Mouse (Mus musculus): ENCODE measurements around the gene Kif7.

The Kif7 gene

DNA sequence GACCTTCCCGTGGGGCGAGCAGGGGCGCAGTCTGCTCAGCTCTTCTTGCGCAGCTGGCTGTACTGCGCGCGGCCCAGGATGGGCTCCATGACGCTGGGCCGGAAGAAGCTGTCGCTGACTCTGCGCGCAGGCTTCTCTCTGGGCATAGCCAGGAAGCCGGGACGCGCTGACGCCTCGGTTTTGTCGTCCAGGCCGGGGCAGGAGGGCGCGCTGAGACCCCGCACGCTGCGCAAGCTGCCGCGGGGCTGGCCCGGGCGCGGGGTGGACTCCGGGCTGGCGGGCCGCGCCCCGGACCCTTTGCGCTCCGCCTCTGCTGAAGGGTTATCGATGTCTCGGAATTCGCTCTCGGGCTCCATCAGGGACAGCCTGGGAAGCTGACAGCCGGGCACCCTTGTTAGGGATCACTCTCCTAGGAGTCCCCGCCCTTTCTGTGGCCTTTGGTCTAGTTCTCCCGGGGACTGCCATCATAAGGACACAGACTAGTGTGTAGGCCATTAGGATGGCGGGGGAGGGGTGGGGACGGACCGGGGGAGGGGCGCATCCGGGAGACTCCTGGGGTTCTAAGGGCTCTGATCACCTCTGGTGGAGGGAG is 6.0 kb upstream of the Kif7 start:
- DNase-seq: peak; percentile 65

GRCm38 (mm10) chr7:79710831-79711230 is 4.7 kb downstream of the Kif7 start:
- DNase-seq: no peak

DNA sequence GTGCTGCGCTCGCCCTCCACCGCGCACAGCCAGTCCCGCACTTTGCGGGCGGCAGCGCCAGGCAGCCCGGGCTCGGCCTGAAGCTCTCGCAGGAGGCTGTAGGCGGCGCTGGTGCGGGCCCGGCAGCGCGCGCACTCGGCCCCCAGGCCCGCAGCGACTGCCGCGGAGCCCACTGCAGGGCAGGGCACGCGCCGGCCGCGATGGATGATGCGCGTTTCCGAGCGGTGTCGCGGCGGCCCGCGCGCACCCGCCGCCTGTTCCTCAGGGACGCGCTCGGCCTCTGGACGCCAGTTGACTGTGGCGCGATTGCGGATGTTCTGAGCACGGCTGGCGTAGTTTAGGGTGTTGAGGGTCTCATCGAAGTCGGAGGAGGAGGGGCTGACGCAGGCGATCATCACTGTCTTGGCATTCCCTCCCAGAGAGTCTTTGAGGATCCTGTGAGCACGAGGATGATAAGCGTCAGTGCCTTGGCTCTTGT is 5.4 kb downstream of the Kif7 start:
- peak; percentile 70 for DNase-seq

- DNase-seq: no peak
Observed at GRCm38 (mm10) chr7:79705210-79705609, 10.3 kb downstream of the Kif7 start.

GRCm38 (mm10) chr7:79702755-79703154 is 12.8 kb downstream of the Kif7 start:
- no peak for DNase-seq

- no peak for DNase-seq
Observed at GRCm38 (mm10) chr7:79696495-79696894, 19.0 kb downstream of the Kif7 start.

- no peak for DNase-seq
Observed at GRCm38 (mm10) chr7:79680231-79680630, 35.3 kb downstream of the Kif7 start.

GRCm38 (mm10) chr7:79679186-79679585 is 36.3 kb downstream of the Kif7 start:
- DNase-seq: no peak

DNA sequence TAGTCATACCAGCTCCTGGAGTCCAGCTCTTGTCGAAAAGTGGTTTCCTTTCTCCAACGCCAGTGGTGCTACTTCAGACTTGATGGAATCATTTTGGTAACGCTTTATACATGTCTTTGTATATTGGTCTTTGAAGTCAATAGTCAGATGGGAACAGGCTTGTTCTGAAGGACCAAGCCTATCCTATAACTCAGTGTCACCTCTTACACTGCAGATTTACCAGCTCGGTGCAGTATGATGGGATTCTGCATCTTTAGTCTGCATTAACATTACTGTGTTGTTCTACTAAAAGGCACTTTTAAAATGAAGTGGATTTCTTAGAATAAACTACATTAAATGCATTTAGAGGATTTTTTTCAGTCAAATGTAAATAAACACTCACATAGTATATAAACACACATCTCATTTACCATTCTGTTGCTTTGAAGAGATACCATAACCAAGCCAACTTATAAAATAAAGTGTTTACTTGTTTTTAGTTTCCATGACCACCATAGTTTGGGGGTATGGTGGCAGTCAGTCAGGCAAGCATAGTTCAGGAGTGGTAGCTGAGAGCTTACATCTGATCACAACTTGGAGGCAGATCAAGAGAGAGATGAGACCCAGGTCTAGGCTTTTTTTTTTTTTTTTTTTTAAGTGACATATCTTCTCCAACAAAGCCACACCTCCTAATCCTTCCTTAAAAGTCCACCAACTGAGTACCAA is 44.5 kb downstream of the Kif7 start:
- DNase-seq: no peak

DNA sequence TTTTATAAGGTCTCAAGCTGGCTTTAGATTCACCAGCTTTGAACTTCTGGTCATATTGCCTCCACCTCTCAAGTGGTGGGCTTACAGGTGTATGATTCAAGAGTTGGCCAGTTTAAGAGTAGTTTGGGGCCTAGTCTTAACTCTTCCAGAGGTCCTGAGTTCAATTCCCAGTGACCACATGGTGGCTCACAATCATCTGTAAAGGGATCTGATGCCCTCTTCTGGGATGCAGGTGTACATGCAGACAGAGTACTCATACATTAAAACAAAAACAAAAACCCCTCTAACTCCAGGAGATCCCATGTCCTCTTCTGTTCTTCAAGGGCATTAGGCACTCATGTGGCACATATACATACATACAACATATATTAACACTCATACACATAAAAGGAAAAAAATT is 48.8 kb downstream of the Kif7 start:
- DNase-seq: no peak

DNA sequence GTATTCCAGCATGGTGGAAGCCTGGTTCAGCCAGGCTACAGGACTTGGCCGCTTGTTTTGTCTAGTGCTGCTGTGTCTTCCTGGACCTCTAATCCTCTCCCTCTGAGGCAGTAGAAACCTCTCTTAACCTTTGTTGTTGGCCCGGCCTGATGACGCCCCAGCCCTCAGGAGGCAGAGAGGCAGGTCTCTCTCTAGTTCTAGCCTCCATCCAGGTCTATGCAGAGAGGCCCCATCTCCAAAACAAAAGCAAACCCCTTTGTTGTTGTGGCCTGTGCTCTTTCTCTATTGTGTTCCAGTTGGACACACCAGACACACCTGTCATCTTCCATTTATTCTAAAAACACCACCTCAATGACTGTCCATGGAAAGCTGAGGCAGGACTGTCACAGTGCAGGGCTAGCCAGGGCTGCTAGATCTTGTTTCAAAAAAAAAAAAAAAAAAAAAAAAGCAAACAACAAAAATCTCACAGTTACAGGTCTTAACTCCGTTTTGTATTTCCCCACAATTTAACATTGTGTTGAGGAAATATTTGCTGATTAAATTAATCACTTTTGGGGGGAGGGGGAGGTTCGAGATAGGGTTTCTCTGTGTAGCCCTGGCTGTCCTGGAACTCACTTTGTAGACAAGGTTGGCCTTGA is 54.1 kb downstream of the Kif7 start:
- DNase-seq: no peak

- no peak for DNase-seq
Observed at GRCm38 (mm10) chr7:79660291-79661150, 55.0 kb downstream of the Kif7 start.

DNA sequence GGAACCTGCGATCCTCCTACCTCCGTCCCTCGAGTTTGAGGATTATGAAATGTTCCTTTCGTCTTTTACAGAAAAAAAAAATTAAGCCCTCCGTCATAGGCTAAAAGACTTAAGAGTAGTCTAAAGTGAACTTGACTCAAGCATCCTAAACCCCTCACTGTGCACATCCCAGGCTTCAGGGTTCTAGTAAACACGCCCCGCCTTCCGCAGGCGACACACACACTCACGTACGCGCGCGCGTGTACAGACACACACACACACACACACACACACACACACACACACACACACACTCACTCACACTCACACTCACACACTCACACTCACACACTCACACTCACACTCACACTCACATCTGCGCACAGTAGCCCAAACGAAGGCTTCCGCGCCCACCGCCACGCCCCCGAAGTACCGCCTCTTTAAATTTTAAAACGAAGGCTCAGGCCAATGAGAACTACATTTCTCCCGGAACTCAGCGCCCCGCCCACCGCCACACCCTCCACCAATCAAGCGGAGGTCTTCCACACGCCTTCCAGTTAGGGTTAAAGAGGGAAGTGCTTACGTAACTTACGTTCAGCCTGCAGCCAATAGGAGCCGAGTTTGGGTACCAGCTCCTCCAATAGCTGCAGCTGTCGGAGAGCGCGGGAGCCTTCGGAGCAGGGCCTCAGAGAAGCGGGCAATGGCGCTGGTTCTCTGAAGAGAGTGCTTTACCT is 55.8 kb downstream of the Kif7 start, which contains the start of gene Ticrr:
Ticrr (plus strand) TSS at position 619 of the 713 bp plus-strand sequence.
- DNase-seq: peak; percentile 90

DNA sequence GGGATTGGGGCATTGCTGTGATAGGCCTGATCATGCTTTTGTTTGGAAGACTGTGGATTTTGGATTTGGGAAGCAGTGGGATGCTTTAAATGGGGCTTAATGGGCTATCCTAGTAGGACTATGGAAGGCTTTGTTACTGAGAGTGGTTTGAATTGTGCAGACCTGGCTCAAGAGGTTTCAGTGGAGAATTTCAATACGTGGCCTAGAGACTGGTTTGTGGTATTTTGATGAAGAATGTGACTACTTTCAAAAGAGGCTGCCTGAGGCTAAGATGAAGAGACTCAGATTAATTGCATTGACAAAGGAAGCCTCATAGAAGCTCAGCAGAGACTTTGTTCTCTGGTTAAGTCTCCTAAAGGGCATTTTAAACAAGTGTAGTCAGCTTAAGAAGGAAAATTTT is 60.9 kb downstream of the Kif7 start:
- no peak for DNase-seq

DNA sequence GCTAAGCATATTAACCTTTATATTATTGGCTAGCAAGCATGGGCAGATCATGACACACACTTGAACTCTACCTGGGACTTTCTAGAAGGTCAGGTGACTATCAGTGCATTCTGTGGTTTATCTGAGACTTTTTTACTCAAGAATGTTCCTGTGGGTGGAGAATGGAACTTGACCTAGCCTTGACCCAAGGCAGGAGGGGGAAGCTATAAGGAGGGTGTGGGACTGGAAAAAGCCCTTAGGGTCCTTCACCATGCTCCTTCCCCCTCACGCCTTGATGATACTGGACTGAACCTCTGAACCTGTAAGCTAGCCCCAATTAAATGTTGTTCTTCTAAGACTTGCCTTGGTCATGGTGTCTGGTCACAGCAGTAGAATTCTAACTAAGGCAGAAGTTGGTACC is 61.3 kb downstream of the Kif7 start:
- no peak for DNase-seq

- peak; percentile 28 for DNase-seq
Observed at GRCm38 (mm10) chr7:79649005-79649404, 66.5 kb downstream of the Kif7 start.

Data from right cerebral cortex, postnatal 25 days (tissue).